Mouse (Mus musculus) embryonic facial prominence, embryonic 10.5 days (tissue): ENCODE results near the gene Polr1a. TPM values are rescaled to one million over a fixed set of nuclear protein-coding genes. Genes with fewer than 3 reads are reported as not detected.

Source experiments
- DNase-seq: peaks from one replicate; pipeline ENCODE4 v3.0.0-alpha.2; 2017; ENCODE audit warnings: low spot score
- H3K27ac ChIP-seq: fragments of 300-500 bp; sonication (generic); replicated peaks from 2 replicates; pipeline ENCODE4 v1.5.1; 2016; ENCODE audit warnings: mild to moderate bottlenecking
- H3K27me3 ChIP-seq: fragments of 300-500 bp; sonication (generic); replicated peaks from 2 replicates; pipeline ENCODE4 v1.6.1; 2016; ENCODE audit warnings: low read depth, mild to moderate bottlenecking; ENCODE audit not compliant: poor library complexity, severe bottlenecking
- H3K36me3 ChIP-seq: fragments of 300-500 bp; sonication (generic); replicated peaks from 2 replicates; pipeline ENCODE4 v1.6.1; 2016; ENCODE audit warnings: mild to moderate bottlenecking, moderate library complexity
- H3K4me1 ChIP-seq: fragments of 300-500 bp; sonication (generic); 2 replicates; pipeline ENCODE4 v1.6.1; 2016
- H3K4me3 ChIP-seq: fragments of 300-500 bp; sonication (generic); 2 replicates; pipeline ENCODE4 v1.5.1; 2016; ENCODE audit warnings: mild to moderate bottlenecking, moderate library complexity
- H3K9me3 ChIP-seq: fragments of 300-500 bp; sonication (generic); 2 replicates; pipeline ENCODE4 v1.6.1; 2016; ENCODE audit warnings: mild to moderate bottlenecking
- WGBS: fragments of 180-500 bp; shearing (Covaris S2); methylation state at CpG from one replicate; pipeline ENCODE4 v1.1.7; 2016; 5-methylcytosine and 5-hydroxymethylcytosine counted together
- polyA plus RNA-seq: library from polyadenylated mRNA; unstranded; fragments of >200 nt; fragmentation: Nextera tagmentation; extraction: Ambion mirVana; gene quantifications from 2 replicates; pipeline ENCODE4 v1.2.1, GENCODE M21; 2016

Gene Polr1a
- polyA plus RNA-seq, 1 experiment from 2014 or later, result 49.6 TPM

GRCm38 (mm10) chr6:71927911-71928310 lies 19.1 kb downstream of the Polr1a start:
- no peak overlapping the region for H3K27ac ChIP-seq
- H3K4me3 ChIP-seq, result no peak overlapping the region
- peak; percentile 47 for DNase-seq
- H3K27me3 ChIP-seq, result no peaks in the 10 kb centered on the region
- no peaks in the 10 kb centered on the region for H3K9me3 ChIP-seq
- H3K4me1 ChIP-seq, result no peaks in the 10 kb centered on the region
- peaks cover 98% of the 10 kb centered on the region for H3K36me3 ChIP-seq

DNA sequence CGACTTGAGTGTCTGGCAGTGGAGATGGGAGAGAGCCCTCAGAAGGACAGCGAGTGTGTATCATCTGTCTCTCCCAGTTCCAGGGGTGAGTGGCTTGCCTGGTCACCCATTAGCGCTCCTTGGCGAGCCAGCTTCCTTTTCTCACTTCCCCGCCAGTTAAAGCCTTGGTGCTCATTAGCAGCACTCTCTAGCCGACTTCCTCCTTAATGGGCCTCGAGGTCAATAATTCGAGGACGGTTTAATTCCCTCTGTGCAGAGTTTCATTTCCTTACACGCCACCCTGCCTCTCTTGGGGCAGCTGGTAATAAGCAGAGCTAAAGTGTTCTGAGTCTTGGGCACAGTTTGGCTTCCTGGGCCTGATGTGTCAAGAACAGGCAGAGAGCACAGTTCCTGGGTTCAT lies 21.2 kb downstream of the Polr1a start:
- Histone ChIP-seq H3K27ac (no peak overlapping the region), H3K36me3 (peaks cover 98% of the 10 kb centered on the region)

GRCm38 (mm10) chr6:71930830-71931437 lies 22.1 kb downstream of the Polr1a start:
- peaks cover 10% of the 10 kb centered on the region for H3K4me1 ChIP-seq
- H3K36me3 ChIP-seq, result peaks cover 98% of the 10 kb centered on the region
- no peak overlapping the region for H3K4me3 ChIP-seq
- H3K27me3 ChIP-seq, result no peaks in the 10 kb centered on the region
- 87% methylated on average over 12 of the region's 12 CpGs for WGBS
- no peaks in the 10 kb centered on the region for H3K9me3 ChIP-seq
- H3K27ac ChIP-seq, result no peak overlapping the region
- DNase-seq, result no peak

More for the DNA sequence above, 21.2 kb downstream of the Polr1a start:
- WGBS, result 90% methylated on average over 10 of the region's 10 CpGs
- Histone ChIP-seq H3K4me3 (no peak overlapping the region), H3K4me1 (peaks cover 10% of the 10 kb centered on the region), H3K9me3 (no peaks in the 10 kb centered on the region), H3K27me3 (no peaks in the 10 kb centered on the region)
- DNase-seq, result no peak

DNA sequence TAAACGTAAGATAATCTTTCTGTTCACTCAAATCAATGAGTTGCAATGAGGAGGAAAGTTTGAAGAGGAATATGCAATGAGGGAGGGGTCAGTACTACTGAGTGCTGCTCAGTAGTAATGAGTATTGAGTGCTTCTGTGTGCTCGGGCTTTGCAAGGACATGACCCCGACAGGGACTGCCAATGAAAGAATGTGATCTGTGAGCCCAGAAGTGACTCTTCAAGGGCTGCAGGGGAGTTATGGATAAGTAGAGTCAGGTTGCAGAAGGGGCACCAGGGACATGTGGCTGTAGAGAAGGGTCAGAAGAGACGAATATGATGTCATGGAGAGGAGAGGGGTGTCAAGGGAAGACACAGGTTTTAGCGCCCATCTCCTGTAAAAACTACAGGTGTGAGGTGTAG lies 23.5 kb downstream of the Polr1a start:
- Histone ChIP-seq H3K27ac (no peak overlapping the region), H3K36me3 (peaks cover 98% of the 10 kb centered on the region), H3K27me3 (no peaks in the 10 kb centered on the region), H3K4me3 (no peak overlapping the region), H3K4me1 (peaks cover 10% of the 10 kb centered on the region), H3K9me3 (no peaks in the 10 kb centered on the region)
- DNase-seq, result no peak
- 84% methylated on average over 5 of the region's 5 CpGs for WGBS

- Histone ChIP-seq H3K9me3 (no peaks in the 10 kb centered on the region), H3K36me3 (peaks cover 98% of the 10 kb centered on the region), H3K27ac (0 out of 2 replicates have a peak overlapping the region, but pooled peaks have one; percentile 35), H3K4me1 (peaks cover 10% of the 10 kb centered on the region), H3K4me3 (no peak overlapping the region), H3K27me3 (no peaks in the 10 kb centered on the region)
- 38% methylated on average over 2 of the region's 2 CpGs for WGBS
- DNase-seq, result peak; percentile 39
Measured at GRCm38 (mm10) chr6:71934081-71934556, 25.3 kb downstream of the Polr1a start.

DNA sequence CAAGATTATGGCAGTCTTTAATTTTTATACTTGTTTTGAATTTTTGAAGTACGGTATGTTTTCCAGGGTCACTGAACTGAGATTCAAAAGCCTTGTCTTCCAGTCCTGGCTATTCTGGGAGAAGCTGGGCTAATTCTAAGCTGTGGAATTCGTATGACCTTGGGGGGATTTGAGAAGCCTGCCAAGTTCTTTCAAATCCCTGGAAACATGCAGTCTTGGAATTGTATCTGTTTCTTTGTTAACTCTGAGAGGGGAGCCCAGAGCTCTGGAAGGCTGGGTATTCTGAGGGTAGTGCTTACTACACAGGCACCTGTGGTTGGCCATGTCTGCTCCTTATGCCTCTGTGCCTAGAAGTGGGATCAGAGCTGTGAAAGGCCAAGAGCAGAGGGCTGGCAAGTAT lies 26.9 kb downstream of the Polr1a start:
- no peaks in the 10 kb centered on the region for H3K27me3 ChIP-seq
- H3K27ac ChIP-seq, result no peak overlapping the region
- no peaks in the 10 kb centered on the region for H3K9me3 ChIP-seq
- peaks cover 14% of the 10 kb centered on the region for H3K4me1 ChIP-seq
- no peak for DNase-seq
- peaks cover 92% of the 10 kb centered on the region for H3K36me3 ChIP-seq
- 91% methylated on average over 2 of the region's 2 CpGs for WGBS
- no peak overlapping the region for H3K4me3 ChIP-seq

- Histone ChIP-seq H3K4me3 (no peak overlapping the region), H3K9me3 (no peaks in the 10 kb centered on the region), H3K27ac (no peak overlapping the region; the same call in 1 of the 2 replicates), H3K4me1 (peaks cover 4% of the 10 kb centered on the region), H3K36me3 (peaks cover 82% of the 10 kb centered on the region), H3K27me3 (no peaks in the 10 kb centered on the region)
- DNase-seq, result no peak
- 64% methylated on average over 6 of the region's 6 CpGs for WGBS
Measured at GRCm38 (mm10) chr6:71940912-71941311, 32.1 kb downstream of the Polr1a start.

GRCm38 (mm10) chr6:71945101-71945500 lies 36.2 kb downstream of the Polr1a start:
- DNase-seq, result no peak
- Histone ChIP-seq H3K27me3 (no peaks in the 10 kb centered on the region), H3K27ac (no peak overlapping the region), H3K4me1 (peaks cover 4% of the 10 kb centered on the region), H3K36me3 (peaks cover 87% of the 10 kb centered on the region), H3K9me3 (no peaks in the 10 kb centered on the region), H3K4me3 (no peak overlapping the region)
- 92% methylated on average over 6 of the region's 6 CpGs for WGBS

DNA sequence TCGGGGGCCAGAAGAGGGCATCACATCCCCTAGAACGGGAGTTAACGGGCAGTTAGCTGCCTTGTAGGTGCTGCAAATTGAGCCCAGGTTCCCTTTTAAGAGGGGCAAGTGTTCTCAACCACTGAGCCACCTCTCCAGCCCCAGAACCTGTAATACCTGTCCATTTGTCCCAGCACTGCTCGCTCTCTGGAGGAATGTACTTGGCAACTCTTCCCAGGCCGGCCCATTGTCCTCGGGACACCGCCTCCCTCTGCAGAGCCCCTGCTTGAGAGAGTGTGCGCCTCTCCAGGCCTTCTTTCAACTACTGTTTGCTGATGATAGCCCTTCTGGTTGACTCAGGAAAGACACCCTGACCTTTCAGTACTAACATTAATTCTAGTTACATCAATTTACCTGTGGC lies 37.3 kb downstream of the Polr1a start:
- H3K27me3 ChIP-seq, result no peaks in the 10 kb centered on the region
- peaks cover 87% of the 10 kb centered on the region for H3K36me3 ChIP-seq
- H3K4me3 ChIP-seq, result no peak overlapping the region
- H3K4me1 ChIP-seq, result no peaks in the 10 kb centered on the region; the same call in 1 of the 2 replicates
- H3K9me3 ChIP-seq, result no peaks in the 10 kb centered on the region
- no peak for DNase-seq
- 91% methylated on average over 8 of the region's 8 CpGs for WGBS
- no peak overlapping the region for H3K27ac ChIP-seq

- H3K36me3 ChIP-seq, result peaks cover 96% of the 10 kb centered on the region
- DNase-seq, result no peak
- WGBS, result 86% methylated on average over 3 of the region's 3 CpGs
- H3K27me3 ChIP-seq, result no peaks in the 10 kb centered on the region
- H3K4me3 ChIP-seq, result no peak overlapping the region
- no peaks in the 10 kb centered on the region for H3K9me3 ChIP-seq
- no peak overlapping the region for H3K27ac ChIP-seq
- H3K4me1 ChIP-seq, result no peaks in the 10 kb centered on the region
Measured at GRCm38 (mm10) chr6:71949721-71950120, 40.9 kb downstream of the Polr1a start.

DNA sequence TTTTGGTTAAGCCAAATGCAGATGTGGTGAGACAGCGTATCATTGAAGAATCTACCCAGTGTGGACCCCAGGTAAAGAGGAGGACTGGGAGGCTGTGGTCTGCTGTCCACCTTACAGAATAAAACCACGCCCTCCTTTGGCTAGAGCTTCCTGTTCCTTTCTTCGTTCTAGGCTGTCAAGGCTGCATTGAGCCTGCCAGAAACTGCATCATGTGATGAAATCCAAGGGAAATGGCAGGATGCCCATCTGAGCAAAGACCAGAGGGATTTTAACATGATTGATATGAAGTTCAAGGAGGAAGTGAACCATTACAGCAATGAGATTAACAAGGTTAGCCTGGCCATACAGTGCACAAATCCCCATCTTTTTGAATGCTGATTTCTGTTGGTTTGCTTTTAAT lies 41.7 kb downstream of the Polr1a start:
- H3K27me3 ChIP-seq, result no peaks in the 10 kb centered on the region
- no peak overlapping the region for H3K27ac ChIP-seq
- H3K9me3 ChIP-seq, result no peaks in the 10 kb centered on the region
- peaks cover 93% of the 10 kb centered on the region for H3K36me3 ChIP-seq
- no peaks in the 10 kb centered on the region for H3K4me1 ChIP-seq
- H3K4me3 ChIP-seq, result no peak overlapping the region
- 90% methylated on average over 3 of the region's 3 CpGs for WGBS
- no peak for DNase-seq

- DNase-seq, result no peak
- WGBS, result 86% methylated on average over 5 of the region's 5 CpGs
- Histone ChIP-seq H3K9me3 (no peaks in the 10 kb centered on the region), H3K27ac (no peak overlapping the region), H3K4me3 (no peak overlapping the region), H3K27me3 (no peaks in the 10 kb centered on the region), H3K36me3 (peaks cover 88% of the 10 kb centered on the region), H3K4me1 (no peaks in the 10 kb centered on the region)
Measured at GRCm38 (mm10) chr6:71951192-71951591, 42.3 kb downstream of the Polr1a start.

- Histone ChIP-seq H3K9me3 (no peaks in the 10 kb centered on the region), H3K27ac (no peak overlapping the region), H3K36me3 (peaks cover 66% of the 10 kb centered on the region), H3K27me3 (no peaks in the 10 kb centered on the region), H3K4me3 (no peak overlapping the region), H3K4me1 (no peaks in the 10 kb centered on the region)
- DNase-seq, result no peak
- 94% methylated on average over 5 of the region's 5 CpGs for WGBS
Measured at GRCm38 (mm10) chr6:71962119-71962518, 53.3 kb downstream of the Polr1a start.
